14 mouse cellular contexts compared by ENCODE assay signal in genomic region chr6:39379749-39380148, GRCm38 (mm10). TPM values are rescaled to one million over a fixed set of nuclear protein-coding genes. Genes with fewer than 3 reads are reported as not detected.
DNase-seq lines count a peak whose midpoint lies in the region; TF ChIP-seq lines count a peak whose summit lies in the region.
"Had no signal": no experiment of that assay in that cellular context is flagged by ENCODE, and none has a peak within 500 bp of the region (broad histone marks: within the 10 kb centered on the region; RNA-seq: fewer than 3 reads in every experiment).

No protein-coding gene starts in this region.

- no peak overlapping the region for H3K4me3 ChIP-seq in left cerebral cortex, adult 2 months
- H3K4me3 ChIP-seq in layer of hippocampus, adult 2 months = no peak overlapping the region
- H3K4me3 ChIP-seq: erythroblast, embryonic 14.5 days; gastrocnemius, adult 2 months; limb, embryonic 12.5 days; neural tube, embryonic 15.5 days had no signal

- TF ChIP-seq CTCF in left cerebral cortex, adult 2 months (IDR thresholded peaks at IDR 0.05) = no peak
- TF ChIP-seq CTCF in layer of hippocampus, adult 2 months (conservative IDR thresholded peaks at IDR 0.05) = no peak

- H3K27ac ChIP-seq in left cerebral cortex, adult 2 months = no peak overlapping the region
- H3K27ac ChIP-seq in layer of hippocampus, adult 2 months = no peak overlapping the region
- H3K27ac ChIP-seq: gastrocnemius, adult 2 months; limb, embryonic 12.5 days; neural tube, embryonic 15.5 days had no signal

- DNase-seq in CD4-positive helper T cell, adult 2 months (ENCODE audit: low read depth, low spot score) = peak; percentile 92
- DNase-seq in T-cell, adult 2 months (ENCODE audit: low spot score) = peak; percentile 88
- peak; percentile 66 for DNase-seq in lung, postnatal 36 days
- DNase-seq in thymus, adult 18-20 months = peak; percentile 65 to 84
- no peak for DNase-seq in left cerebral cortex, adult 2 months (ENCODE audit: extremely low spot score in 1 of 2, low spot score in 2 of 2)
- DNase-seq in adrenal gland, adult 8-10 months = no peak
- no peak for DNase-seq in layer of hippocampus, adult 2 months (ENCODE audit: low spot score in 2 of 2)
- DNase-seq: cerebellum, postnatal 14 days; gastrocnemius, adult 2 months; heart, postnatal 10 days; right cerebral cortex, postnatal 4 days had no signal

- intact Hi-C loops in left cerebral cortex, adult 2 months (cut with DNase I) = no loop called here

RNA-seq across cellular contexts. Expression of gene Rab19, which starts 1.2 kb away (rescaled TPM):
- not detected for total RNA-seq in left cerebral cortex, adult 2 months (2021)
- under 1 TPM; 0.15 to 0.86 (median 0.67) TPM for total RNA-seq in adrenal gland, adult 8-10 months (2022)
- not detected for total RNA-seq in layer of hippocampus, adult 2 months (2021)

RNA-seq across cellular contexts. Expression of gene Slc37a3, which starts 2.3 kb away (rescaled TPM):
- total RNA-seq in left cerebral cortex, adult 2 months (2021) = 10 to 100 TPM; 68.1 to 73.1 TPM
- 10 to 100 TPM; 32.3 to 57.1 (median 44.0) TPM for total RNA-seq in adrenal gland, adult 8-10 months (2022)
- total RNA-seq in layer of hippocampus, adult 2 months (2021) = 10 to 100 TPM; 67.6 to 75.5 TPM

RNA-seq across cellular contexts. Expression of gene Mkrn1, which starts 40.5 kb away (rescaled TPM):
- total RNA-seq in left cerebral cortex, adult 2 months (2021) = 100 to 1,000 TPM; 132 to 136 TPM
- 10 to 100 TPM; 69.0 to 90.4 (median 76.6) TPM for total RNA-seq in adrenal gland, adult 8-10 months (2022)
- 100 to 1,000 TPM; 116 to 119 TPM for total RNA-seq in layer of hippocampus, adult 2 months (2021)

Comparison
In these comparisons a context has a peak if more than half of its experiments do, and no peak if none do; other contexts are left out.
1. DNase-seq: peak in CD4-positive helper T cell, adult 2 months (single experiment), T-cell, adult 2 months (single experiment), lung, postnatal 36 days (single experiment) and thymus, adult 18-20 months (2 of 2); none in left cerebral cortex, adult 2 months (0 of 2), adrenal gland, adult 8-10 months (single experiment) and layer of hippocampus, adult 2 months (0 of 2).